Mouse (Mus musculus) right cerebral cortex, postnatal 10 days (tissue): Measurements from ENCODE around the gene Il20ra.
A peak's percentile ranks its signal among the peaks of the same experiment; 100 is the strongest.

ENCODE experiments used
- DNase-seq, 2 experiments: peaks; one replicate each; pipeline ENCODE4 v3.0.0; 2021; ENCODE audit warnings: low spot score in 2 of 2

The Il20ra gene

GRCm38 (mm10) chr10:19765459-19765858, 53.1 kb downstream of the Il20ra start:
- no peak for DNase-seq

DNA sequence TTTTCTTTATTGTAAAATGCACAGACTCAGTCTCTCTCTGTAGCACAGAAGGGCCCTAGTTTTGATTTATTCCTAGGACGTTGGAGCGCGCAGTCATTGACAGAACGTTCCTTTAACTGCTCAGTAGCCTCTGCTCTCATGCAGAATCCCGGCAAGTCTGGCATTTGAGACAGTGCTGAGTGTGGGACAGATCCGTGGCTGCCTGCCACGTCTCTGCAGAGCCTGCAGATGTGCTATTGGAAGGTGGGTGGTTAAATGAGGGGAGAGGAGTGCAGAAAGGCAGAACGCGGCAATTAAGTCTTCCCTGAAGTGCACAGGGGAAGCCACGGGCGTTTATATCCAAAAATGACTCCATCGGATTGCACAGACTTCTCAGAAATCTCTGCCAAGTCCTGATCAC, 66.7 kb downstream of the Il20ra start:
- peak; percentile 38 to 57 for DNase-seq

DNA sequence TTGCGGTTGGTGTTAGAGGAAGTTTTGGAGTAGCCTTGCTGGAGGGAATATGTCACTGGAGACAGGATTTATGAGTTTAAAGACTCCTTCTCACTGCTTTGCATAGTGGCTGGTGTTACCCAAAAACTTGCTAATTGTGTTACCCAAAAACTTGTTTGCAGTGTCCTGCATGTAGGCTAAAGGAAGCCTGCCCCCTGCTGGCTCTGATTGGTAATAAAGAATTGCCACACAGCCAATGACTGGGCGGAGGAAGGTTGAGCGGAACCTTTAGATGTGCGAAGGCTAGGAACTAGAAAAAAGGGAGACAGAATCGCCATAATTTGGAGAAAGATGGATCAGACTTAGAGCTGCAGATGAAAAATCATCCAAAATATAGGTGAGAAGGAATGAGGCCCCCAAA, 69.0 kb downstream of the Il20ra start:
- peak in 1 of 2 experiments; percentile 25 for DNase-seq

- DNase-seq, result peak in 1 of 2 experiments; percentile 24
Measured at GRCm38 (mm10) chr10:19794996-19795395, 82.6 kb downstream of the Il20ra start.

- no peak for DNase-seq
Measured at GRCm38 (mm10) chr10:19802958-19803357, 90.6 kb downstream of the Il20ra start.

DNA sequence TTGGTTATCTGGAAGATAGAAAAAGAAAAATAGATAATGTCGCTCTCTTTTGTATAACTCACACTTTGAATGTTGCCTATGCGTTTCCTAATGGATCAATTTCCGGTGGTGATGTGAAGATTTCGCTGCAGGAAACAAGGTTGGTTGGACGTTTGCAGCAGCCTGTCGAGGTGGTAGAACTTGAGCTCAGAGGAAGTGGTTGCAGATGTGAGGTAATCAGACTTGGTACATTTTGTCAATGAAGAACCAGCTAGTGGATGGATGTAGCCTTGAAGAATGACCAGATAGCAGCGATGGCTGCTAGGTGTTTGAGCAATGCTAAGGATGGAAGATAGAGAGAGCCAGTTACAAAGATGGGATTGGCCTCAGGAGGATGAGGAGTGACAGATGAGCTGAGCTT, 92.4 kb downstream of the Il20ra start:
- DNase-seq, result no peak
